Mouse (Mus musculus): ENCODE data around the gene Dmtf1. TPM values are rescaled to one million over a fixed set of nuclear protein-coding genes. Genes with fewer than 3 reads are reported as not detected.
"Not testable (repeated sequence)": the region's sequence is repeated elsewhere in the genome, so short reads cannot be mapped to it uniquely, and the experiment has no call there.

Gene Dmtf1
- polyA plus RNA-seq (2014; fragmentation: Nextera tagmentation; extraction: Ambion mirVana) = 68.6 and 77.9 TPM in 2 replicates

- peak; percentile 96 for ATAC-seq (ENCODE audit: low read depth)
- H3K36me3 ChIP-seq (ENCODE audit: control insufficient read depth, insufficient read depth, low read length) = no peaks in the 10 kb centered on the region
- H3K27me3 ChIP-seq (ENCODE audit: control insufficient read depth, insufficient read depth, low read length) = no peaks in the 10 kb centered on the region
- peak within 1 kb of the TSS; percentile 90 for H3K4me3 ChIP-seq (ENCODE audit: low read depth, low read length)
- H3K9ac ChIP-seq (replicated peaks; ENCODE audit: low read depth, low read length) = peak within 1 kb of the TSS; percentile 93
- WGBS = 1% methylated on average over 55 of the region's 64 CpGs
- H3K27ac ChIP-seq (ENCODE audit: low read depth, low read length) = peak within 1 kb of the TSS; percentile 99
- H3K9me3 ChIP-seq (ENCODE audit: control insufficient read depth, low read length) = no peaks in the 10 kb centered on the region
- H3K4me2 ChIP-seq (ENCODE audit: low read depth, low read length) = peak within 1 kb of the TSS; percentile 53
- peaks cover 14% of the 10 kb centered on the region; the same call in 1 of the 2 replicates for H3K4me1 ChIP-seq (ENCODE audit: control insufficient read depth, insufficient read depth, low read length)
Measured at GRCm38 (mm10) chr5:9161456-9162041, at the start of gene Dmtf1. Gene Dmtf1, minus strand, starts transcription at chr5:9161776.

GRCm38 (mm10) chr5:9186467-9186866 lies 24.9 kb upstream of the Dmtf1 start:
- no peak overlapping the region for H3K4me3 ChIP-seq (ENCODE audit: low read depth, low read length)

GRCm38 (mm10) chr5:9173295-9173694 lies 11.7 kb upstream of the Dmtf1 start:
- Histone ChIP-seq H3K27ac (ENCODE audit: low read depth, low read length) (no peak overlapping the region), H3K9me3 (ENCODE audit: control insufficient read depth, low read length) (no peaks in the 10 kb centered on the region), H3K9ac (replicated peaks; ENCODE audit: low read depth, low read length) (no peak overlapping the region), H3K4me2 (ENCODE audit: low read depth, low read length) (no peak overlapping the region), H3K36me3 (ENCODE audit: control insufficient read depth, insufficient read depth, low read length) (no peaks in the 10 kb centered on the region), H3K27me3 (ENCODE audit: control insufficient read depth, insufficient read depth, low read length) (no peaks in the 10 kb centered on the region), H3K4me1 (ENCODE audit: control insufficient read depth, insufficient read depth, low read length) (no peaks in the 10 kb centered on the region), H3K4me3 (ENCODE audit: low read depth, low read length) (no peak overlapping the region)
- ATAC-seq (ENCODE audit: low read depth) = no peak
- 79% methylated on average over 2 of the region's 2 CpGs for WGBS

More at GRCm38 (mm10) chr5:9186467-9186866, 24.9 kb upstream of the Dmtf1 start:
- H3K27me3 ChIP-seq (ENCODE audit: control insufficient read depth, insufficient read depth, low read length) = no peaks in the 10 kb centered on the region
- no peak overlapping the region for H3K9ac ChIP-seq (replicated peaks; ENCODE audit: low read depth, low read length)
- no peaks in the 10 kb centered on the region for H3K36me3 ChIP-seq (ENCODE audit: control insufficient read depth, insufficient read depth, low read length)
- H3K9me3 ChIP-seq (ENCODE audit: control insufficient read depth, low read length) = no peaks in the 10 kb centered on the region
- H3K4me1 ChIP-seq (ENCODE audit: control insufficient read depth, insufficient read depth, low read length) = no peaks in the 10 kb centered on the region
- no peak overlapping the region for H3K4me2 ChIP-seq (ENCODE audit: low read depth, low read length)
- 76% methylated on average over 1 of the region's 1 CpGs for WGBS
- no peak for ATAC-seq (ENCODE audit: low read depth)
- no peak overlapping the region for H3K27ac ChIP-seq (ENCODE audit: low read depth, low read length)

GRCm38 (mm10) chr5:9169328-9170005 lies 7.9 kb upstream of the Dmtf1 start:
- H3K4me3 ChIP-seq (ENCODE audit: low read depth, low read length); H3K9ac ChIP-seq (replicated peaks; ENCODE audit: low read depth, low read length); H3K4me1 ChIP-seq (ENCODE audit: control insufficient read depth, insufficient read depth, low read length); H3K9me3 ChIP-seq (ENCODE audit: control insufficient read depth, low read length); H3K27ac ChIP-seq (ENCODE audit: low read depth, low read length); H3K36me3 ChIP-seq (ENCODE audit: control insufficient read depth, insufficient read depth, low read length); H3K27me3 ChIP-seq (ENCODE audit: control insufficient read depth, insufficient read depth, low read length); H3K4me2 ChIP-seq (ENCODE audit: low read depth, low read length): not testable (repeated sequence)
- ATAC-seq (ENCODE audit: low read depth) = peak; percentile 64; the same call in 1 of the 2 replicates
- 81% methylated on average over 4 of the region's 5 CpGs for WGBS

- 78% methylated on average over 8 of the region's 8 CpGs for whole genome bisulfite sequencing
- Histone ChIP-seq H3K36me3 (ENCODE audit: control insufficient read depth, insufficient read depth, low read length) (no peaks in the 10 kb centered on the region), H3K4me2 (ENCODE audit: low read depth, low read length) (no peak overlapping the region), H3K4me1 (ENCODE audit: control insufficient read depth, insufficient read depth, low read length) (no peaks in the 10 kb centered on the region), H3K27ac (ENCODE audit: low read depth, low read length) (no peak overlapping the region), H3K4me3 (ENCODE audit: low read depth, low read length) (no peak overlapping the region), H3K9ac (replicated peaks; ENCODE audit: low read depth, low read length) (no peak overlapping the region), H3K9me3 (ENCODE audit: control insufficient read depth, low read length) (no peaks in the 10 kb centered on the region), H3K27me3 (ENCODE audit: control insufficient read depth, insufficient read depth, low read length) (no peaks in the 10 kb centered on the region)
- no peak for ATAC-seq (ENCODE audit: low read depth)
Measured at GRCm38 (mm10) chr5:9166366-9166765, 4.8 kb upstream of the Dmtf1 start.

GRCm38 (mm10) chr5:9165151-9165550 lies 3.6 kb upstream of the Dmtf1 start:
- H3K36me3 ChIP-seq (ENCODE audit: control insufficient read depth, insufficient read depth, low read length); H3K27me3 ChIP-seq (ENCODE audit: control insufficient read depth, insufficient read depth, low read length); ATAC-seq (ENCODE audit: low read depth); H3K4me2 ChIP-seq (ENCODE audit: low read depth, low read length); H3K27ac ChIP-seq (ENCODE audit: low read depth, low read length); H3K9me3 ChIP-seq (ENCODE audit: control insufficient read depth, low read length); H3K4me1 ChIP-seq (ENCODE audit: control insufficient read depth, insufficient read depth, low read length); H3K4me3 ChIP-seq (ENCODE audit: low read depth, low read length); H3K9ac ChIP-seq (replicated peaks; ENCODE audit: low read depth, low read length): not testable (repeated sequence)
- WGBS = 88% methylated on average over 10 of the region's 10 CpGs

- H3K36me3 ChIP-seq (ENCODE audit: control insufficient read depth, insufficient read depth, low read length) = no peaks in the 10 kb centered on the region
- H3K27ac ChIP-seq (ENCODE audit: low read depth, low read length) = no peak overlapping the region
- H3K9me3 ChIP-seq (ENCODE audit: control insufficient read depth, low read length) = no peaks in the 10 kb centered on the region
- no peak overlapping the region for H3K4me2 ChIP-seq (ENCODE audit: low read depth, low read length)
- H3K9ac ChIP-seq (replicated peaks; ENCODE audit: low read depth, low read length) = no peak overlapping the region
- 95% methylated on average over 3 of the region's 3 CpGs for WGBS
- H3K27me3 ChIP-seq (ENCODE audit: control insufficient read depth, insufficient read depth, low read length) = no peaks in the 10 kb centered on the region
- H3K4me1 ChIP-seq (ENCODE audit: control insufficient read depth, insufficient read depth, low read length) = peaks cover 14% of the 10 kb centered on the region; the same call in 1 of the 2 replicates
- ATAC-seq (ENCODE audit: low read depth) = no peak
- no peak overlapping the region for H3K4me3 ChIP-seq (ENCODE audit: low read depth, low read length)
Measured at GRCm38 (mm10) chr5:9163411-9163810, 1.8 kb upstream of the Dmtf1 start.

- H3K4me2 ChIP-seq (ENCODE audit: low read depth, low read length) = peak overlapping the region; percentile 52
- no peaks in the 10 kb centered on the region for H3K27me3 ChIP-seq (ENCODE audit: control insufficient read depth, insufficient read depth, low read length)
- H3K4me3 ChIP-seq (ENCODE audit: low read depth, low read length) = peak overlapping the region; percentile 90
- no peaks in the 10 kb centered on the region for H3K9me3 ChIP-seq (ENCODE audit: control insufficient read depth, low read length)
- H3K27ac ChIP-seq (ENCODE audit: low read depth, low read length) = peak overlapping the region; percentile 99
- 18% methylated on average over 7 of the region's 7 CpGs for WGBS
- peaks cover 14% of the 10 kb centered on the region; the same call in 1 of the 2 replicates for H3K4me1 ChIP-seq (ENCODE audit: control insufficient read depth, insufficient read depth, low read length)
- peak; percentile 39 for ATAC-seq (ENCODE audit: low read depth)
- H3K36me3 ChIP-seq (ENCODE audit: control insufficient read depth, insufficient read depth, low read length) = no peaks in the 10 kb centered on the region
- H3K9ac ChIP-seq (replicated peaks; ENCODE audit: low read depth, low read length) = peak overlapping the region; percentile 93
Measured at GRCm38 (mm10) chr5:9162088-9162487, 512 bp upstream of the Dmtf1 start.

- Histone ChIP-seq H3K9me3 (ENCODE audit: control insufficient read depth, low read length) (no peaks in the 10 kb centered on the region), H3K4me1 (ENCODE audit: control insufficient read depth, insufficient read depth, low read length) (peaks cover 14% of the 10 kb centered on the region; the same call in 1 of the 2 replicates), H3K36me3 (ENCODE audit: control insufficient read depth, insufficient read depth, low read length) (no peaks in the 10 kb centered on the region), H3K4me2 (ENCODE audit: low read depth, low read length) (peak overlapping the region; percentile 53), H3K27me3 (ENCODE audit: control insufficient read depth, insufficient read depth, low read length) (no peaks in the 10 kb centered on the region), H3K27ac (ENCODE audit: low read depth, low read length) (peak overlapping the region; percentile 99), H3K4me3 (ENCODE audit: low read depth, low read length) (peak overlapping the region; percentile 90), H3K9ac (replicated peaks; ENCODE audit: low read depth, low read length) (peak overlapping the region; percentile 93)
- peak; percentile 75 for ATAC-seq (ENCODE audit: low read depth)
- WGBS = under 1% methylated on average over 48 of the region's 55 CpGs
Measured at GRCm38 (mm10) chr5:9160831-9161455, 633 bp downstream of the Dmtf1 start.
